Mouse (Mus musculus) spleen, adult 18-20 months (tissue): ENCODE data around the gene 4930562C15Rik.

Experiments
- DNase-seq, 2 experiments: peaks; one replicate each; pipeline ENCODE4 v3.0.0; 2022; ENCODE audit warnings: mixed read lengths in 2 of 2

The 4930562C15Rik gene

DNA sequence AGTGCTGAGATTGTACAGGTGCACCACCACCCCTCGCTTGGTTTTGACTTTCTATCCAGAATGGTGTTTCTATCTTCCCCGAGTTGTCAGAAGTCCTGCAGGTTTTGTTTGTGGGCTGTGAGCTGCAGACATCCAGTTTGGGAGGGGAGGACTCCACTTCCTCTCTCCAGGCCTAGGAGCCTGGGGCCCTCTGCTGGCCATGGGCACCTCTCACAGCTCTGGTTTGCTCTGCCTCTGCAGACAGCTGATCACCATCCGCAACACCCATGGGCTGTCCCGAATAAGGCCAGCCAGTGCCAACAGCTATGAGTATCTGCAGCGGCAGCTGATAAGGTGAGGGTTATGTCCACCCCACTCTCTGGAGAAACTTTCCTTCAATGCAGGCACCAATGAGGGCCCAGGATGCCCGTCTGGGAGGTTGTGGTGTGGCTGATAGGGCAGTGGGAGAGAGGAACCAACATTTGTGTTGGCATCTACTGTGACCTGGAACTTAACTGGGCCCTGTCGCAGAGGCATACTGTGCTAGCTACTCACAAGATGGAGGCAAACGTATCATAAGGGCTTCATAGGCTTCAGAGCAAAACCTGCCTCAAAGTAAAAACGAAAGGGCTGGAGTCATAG is 27.8 kb downstream of the 4930562C15Rik start:
- DNase-seq = peak; percentile 59 to 66

DNA sequence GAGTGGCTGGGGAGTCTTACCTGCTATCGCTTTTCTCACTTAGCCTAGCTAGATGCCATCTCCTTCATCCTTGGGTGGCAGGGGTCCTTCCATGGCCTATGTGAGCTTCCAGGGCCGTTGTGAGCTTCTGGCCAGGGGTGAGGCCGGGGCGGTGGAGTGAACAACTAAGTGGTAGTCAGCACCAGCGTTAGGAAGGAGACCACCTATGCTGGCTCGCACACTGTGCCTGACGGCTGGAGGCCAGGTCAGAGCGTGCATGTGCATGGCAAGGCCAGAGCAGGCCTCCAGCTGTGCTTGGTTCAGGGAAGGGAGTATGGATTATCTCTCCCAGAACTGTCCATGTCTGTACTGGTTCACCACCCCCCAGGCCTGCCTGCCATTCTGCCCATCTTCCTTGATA is 28.5 kb downstream of the 4930562C15Rik start:
- DNase-seq = no peak

DNA sequence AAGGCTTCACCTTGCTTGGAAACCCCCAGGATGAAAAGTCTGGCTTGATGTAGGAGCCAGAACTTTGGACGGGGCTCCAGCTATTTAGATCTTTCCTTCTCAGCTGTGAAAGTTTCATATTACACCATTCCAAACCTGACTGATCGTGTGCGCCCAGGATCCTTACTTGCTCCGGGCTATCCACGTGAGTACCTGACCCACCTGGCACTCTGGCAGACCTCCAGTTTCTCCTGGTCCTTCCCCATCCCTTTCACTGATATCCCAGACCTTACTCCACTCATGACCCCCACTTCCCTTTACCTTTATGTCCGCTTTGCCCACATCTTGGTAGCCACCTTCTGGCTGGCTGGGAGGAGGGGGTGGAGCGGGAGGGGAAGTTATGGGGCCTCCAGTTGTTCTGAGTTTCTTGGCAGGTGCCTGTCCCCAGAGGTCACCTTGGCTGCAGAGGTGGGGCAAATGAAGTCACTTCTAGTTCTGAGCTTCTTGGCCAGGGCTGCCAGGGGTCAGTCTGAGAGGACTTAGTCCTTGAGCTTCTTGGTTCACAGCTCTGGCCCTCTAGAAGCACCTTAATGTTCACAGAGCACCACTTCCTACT is 31.0 kb downstream of the 4930562C15Rik start:
- DNase-seq = no peak

DNA sequence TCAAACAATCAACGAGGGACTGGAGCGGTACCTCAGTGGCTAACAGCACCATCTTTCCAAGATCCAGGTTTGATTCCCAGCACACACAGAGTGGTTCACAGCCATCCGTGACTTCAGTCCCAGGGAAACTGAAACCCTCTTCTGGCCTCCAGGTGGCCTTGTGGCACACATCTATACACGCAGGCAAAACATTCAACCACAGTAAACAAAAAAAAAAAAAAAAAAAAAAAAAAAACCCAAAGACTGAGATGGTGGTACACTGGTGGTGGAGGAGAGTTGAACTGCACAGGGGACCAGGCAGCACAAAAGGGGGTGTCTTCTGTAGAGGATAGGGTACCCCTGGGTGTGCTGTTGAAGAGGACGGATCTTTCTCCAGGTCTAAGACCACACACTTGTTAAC is 35.3 kb downstream of the 4930562C15Rik start:
- DNase-seq = no peak

DNA sequence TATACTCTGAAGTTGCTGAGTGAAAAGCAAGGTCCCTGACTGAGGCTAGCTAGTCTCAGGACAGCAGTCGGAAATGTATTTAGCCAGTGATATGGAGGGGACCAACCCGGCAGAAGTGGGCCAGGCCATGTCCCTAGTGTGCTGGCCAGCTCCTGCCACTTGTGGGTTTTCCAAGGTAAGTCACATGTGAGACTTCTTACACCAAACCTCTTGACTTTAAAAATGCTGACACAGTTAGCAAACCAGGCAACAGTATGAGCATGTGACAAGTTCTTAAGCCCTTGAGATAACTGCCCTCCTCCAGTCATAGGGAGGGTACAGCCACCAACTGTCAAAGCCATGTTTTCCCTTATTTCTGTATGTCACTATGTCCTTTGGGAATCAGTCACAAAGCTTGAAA is 36.7 kb downstream of the 4930562C15Rik start:
- no peak for DNase-seq

DNA sequence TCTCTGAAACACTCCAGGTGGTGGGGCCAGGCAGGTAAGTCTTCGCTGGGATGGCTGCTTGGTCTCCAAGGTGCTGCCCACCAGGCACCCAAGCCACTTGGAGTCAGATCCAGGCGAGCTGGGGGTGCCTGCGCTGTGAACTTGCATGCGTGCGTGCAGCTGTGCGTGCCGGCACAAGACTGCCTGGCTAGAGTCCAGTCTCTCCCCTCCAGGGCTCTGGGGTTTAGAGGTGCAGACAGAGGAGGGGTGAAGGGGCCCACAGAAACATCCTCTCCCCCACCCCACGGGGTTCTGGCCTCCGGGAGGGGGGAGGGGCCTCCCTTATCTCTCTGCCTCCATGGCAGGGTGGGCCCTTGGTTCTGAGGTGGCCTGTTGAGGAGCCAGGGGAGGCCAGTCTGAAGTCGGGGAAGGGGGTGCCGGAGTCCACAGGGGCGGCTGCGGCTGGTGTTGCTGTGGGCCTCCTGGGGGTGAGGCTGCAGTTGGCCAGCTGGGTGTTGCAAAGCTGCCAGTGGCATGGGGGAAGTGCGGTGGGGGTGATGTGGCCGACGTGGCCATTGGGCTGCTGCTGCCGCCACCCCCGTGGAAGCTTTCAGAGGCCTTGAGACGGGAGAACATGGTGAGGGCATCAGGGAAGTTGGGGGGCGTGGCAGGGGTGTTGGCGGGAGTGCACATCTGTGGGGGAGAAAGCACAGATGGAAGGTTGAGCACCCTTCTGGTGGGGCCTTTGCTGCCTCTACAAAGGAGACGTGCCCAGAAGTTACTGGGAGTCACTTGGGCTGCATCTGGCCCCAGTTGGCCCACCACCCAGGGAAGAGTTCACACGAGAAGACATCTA is 40.2 kb downstream of the 4930562C15Rik start:
- DNase-seq = no peak

DNA sequence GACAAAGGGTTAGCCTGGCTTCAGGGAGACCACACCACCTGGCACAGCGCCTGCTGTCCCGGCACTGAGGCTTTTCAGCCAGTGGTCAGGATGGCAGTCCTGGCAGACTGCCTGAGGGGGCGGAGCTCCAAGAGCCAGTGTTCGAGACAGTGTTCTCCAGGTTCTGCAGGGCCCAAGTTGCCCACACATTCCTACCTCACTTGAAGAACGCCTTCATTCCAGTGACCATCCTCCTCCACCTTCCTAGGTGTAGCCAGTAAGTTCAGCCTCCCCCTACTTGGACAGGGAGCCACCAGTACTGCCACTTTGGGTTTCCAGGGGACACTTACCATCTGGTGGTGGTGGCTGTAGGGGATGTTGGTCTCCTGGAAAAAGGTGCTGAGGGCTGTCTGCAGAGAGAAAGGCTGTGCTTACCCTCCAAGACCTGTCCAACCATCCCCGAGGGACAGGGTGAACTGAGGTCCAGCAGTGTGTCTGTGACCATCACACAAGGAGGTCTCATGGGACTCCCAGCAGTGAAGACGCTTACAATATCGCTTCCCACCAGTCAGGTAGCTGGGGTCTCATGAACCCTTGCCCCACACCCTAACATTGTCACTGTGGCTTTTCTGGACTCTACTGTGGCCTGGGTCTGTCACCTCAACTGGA is 40.9 kb downstream of the 4930562C15Rik start:
- no peak for DNase-seq

DNA sequence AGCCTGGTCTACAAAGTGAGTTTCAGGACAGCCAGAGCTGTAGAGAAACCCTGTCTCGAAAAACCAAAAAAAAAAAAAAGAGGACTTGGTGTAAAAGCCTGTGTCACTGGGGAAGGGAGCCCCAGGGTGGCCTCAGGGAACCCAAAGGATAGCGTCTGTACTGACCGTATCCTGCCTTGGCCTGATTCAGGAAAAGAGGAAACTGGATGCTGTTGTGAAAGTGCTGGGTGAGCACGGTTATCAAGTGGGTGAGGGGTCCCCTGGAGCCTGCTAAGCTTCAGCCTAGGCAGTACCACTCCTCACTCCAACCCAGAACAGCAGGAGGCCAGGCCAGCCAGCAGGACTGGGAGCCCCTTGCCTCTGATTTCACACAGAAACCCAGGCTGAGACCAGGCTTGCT is 42.0 kb downstream of the 4930562C15Rik start:
- DNase-seq = no peak

DNA sequence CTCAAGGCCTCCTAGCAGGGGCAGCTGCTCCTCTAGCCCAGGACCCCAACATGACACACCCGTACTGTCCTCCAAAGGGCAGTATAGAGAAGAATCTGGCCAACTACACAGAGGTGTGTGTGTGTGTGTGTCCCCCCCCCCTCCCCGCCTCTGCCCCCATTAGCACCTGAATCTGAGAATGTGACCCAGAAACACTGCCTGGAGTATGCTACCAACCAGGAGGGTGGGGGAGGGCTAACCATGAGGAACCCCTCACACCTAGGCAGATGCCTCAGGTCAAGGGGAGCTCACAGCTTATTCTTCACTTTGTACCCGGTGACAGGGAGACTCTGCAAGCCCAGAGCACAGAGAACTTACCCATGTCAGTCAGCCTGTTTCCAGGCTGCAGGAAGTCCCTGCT is 42.5 kb downstream of the 4930562C15Rik start:
- no peak for DNase-seq

DNA sequence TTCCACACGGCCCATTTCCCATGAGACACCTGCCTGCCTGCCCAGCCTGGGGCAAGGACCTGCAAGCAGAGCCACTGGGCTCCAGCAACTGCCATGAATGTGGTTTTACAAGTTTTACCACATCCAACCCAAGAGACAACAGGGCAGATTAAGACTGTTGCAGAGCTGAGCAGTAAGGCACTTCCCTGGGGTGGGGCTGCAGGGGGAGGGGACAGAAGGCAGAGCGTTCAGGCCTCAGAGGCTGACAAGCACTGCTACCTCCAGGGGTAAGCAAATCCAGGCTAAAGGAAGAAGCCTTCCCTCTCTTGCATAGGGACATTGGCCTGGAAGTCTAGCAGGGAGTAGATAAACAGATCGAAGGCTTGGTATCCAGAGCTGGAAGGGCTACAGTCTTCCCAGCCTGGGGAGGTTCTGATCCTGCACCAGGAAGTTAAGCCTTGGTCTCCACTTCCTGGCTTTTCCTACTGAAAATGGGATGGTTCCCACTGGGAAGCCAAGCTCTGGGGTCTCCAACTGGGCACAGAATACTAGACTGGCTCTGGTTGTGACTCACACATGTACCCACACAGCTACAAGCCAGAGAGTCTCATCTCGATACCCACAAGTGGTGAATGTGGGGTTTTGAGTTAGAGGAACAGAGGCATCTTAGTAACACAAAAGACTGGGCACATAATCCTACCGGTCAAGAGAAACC is 43.1 kb downstream of the 4930562C15Rik start:
- DNase-seq = no peak

DNA sequence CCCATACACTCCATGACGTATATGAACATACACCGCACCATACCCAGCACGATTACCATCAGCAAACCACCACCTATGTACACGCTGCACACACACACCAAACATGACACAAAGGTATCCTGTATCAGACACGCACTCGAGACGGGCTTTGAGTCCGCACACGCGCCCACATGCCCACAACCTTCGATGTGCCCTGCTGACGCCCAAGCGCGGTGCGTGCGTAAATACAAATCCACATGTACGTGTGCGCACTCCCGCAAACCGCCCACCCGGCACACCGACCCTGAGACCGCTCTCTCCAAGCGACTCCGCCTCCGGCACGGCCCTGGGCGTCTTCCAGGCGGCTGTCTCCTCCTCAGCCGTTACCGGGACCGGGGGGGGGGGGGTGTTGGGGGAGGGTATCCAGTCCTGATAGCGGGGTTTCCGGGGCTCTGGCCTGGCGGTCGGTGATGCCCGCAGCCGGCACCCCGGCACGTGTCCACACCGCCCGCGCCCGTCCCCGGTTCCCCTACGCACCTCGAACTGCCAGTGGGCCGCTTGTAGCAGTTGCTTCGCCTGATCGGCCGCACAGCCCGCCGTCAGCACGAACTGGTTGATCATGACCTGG is 44.0 kb downstream of the 4930562C15Rik start:
- no peak for DNase-seq

DNA sequence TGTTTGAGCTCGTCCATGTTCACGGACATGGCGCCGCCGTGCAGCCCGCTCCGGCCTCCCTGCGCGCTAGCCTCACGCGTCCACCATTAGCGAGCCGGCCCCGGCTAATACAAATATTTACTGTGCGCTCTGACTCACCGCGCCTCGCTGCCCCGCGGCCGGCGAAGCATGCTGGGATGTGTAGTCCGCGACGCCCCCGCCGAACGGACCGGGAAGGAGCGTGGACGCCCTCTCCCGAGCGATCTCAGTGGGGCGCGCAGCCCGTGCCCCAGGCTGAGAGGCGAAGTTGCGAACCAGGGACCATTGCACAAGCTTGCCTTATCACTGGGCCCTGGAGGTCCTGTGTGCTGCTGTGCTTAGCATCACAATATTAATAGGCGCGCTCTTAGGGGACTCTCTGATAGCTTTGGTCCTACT is 44.5 kb downstream of the 4930562C15Rik start:
- DNase-seq = peak; percentile 81 to 86

DNA sequence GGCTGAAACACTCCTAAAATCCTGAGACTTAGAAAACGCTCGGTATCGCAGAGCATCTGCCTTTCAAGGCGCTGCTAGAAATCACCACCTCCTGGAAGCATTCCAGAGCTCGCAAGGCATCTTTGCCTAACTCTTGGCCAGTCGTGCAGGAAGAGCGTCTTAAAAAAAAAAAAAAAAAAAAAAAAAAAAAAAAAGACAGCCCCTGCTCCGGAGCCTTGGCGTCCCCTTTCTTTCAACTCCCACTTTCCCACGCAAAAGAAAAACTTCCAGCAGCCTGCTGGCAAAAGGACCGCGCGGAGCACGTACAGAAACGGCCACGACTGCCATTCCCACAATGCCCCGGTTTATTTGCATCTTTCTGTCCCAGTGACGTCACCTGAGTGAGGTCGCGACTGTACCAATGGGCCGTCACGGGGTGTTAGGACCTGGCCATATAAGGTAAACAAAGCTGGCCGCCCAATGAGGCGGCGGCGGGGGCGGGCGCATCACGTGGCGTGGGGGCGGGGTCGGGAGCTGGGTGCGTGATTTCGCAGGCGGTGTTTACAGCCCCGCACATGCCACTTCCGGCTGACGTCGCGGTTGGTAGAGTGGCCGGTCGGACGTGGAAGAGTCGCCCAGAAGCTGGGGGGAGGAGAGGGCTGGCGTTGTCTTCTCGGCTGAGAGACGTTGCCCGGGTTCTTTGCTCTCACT is 45.1 kb downstream of the 4930562C15Rik start, which contains the start of gene Ubald1:
Gene Ubald1 (minus strand): TSS at position 180 of the 690 bp plus-strand sequence.
- peak; percentile 93 to 94 for DNase-seq

DNA sequence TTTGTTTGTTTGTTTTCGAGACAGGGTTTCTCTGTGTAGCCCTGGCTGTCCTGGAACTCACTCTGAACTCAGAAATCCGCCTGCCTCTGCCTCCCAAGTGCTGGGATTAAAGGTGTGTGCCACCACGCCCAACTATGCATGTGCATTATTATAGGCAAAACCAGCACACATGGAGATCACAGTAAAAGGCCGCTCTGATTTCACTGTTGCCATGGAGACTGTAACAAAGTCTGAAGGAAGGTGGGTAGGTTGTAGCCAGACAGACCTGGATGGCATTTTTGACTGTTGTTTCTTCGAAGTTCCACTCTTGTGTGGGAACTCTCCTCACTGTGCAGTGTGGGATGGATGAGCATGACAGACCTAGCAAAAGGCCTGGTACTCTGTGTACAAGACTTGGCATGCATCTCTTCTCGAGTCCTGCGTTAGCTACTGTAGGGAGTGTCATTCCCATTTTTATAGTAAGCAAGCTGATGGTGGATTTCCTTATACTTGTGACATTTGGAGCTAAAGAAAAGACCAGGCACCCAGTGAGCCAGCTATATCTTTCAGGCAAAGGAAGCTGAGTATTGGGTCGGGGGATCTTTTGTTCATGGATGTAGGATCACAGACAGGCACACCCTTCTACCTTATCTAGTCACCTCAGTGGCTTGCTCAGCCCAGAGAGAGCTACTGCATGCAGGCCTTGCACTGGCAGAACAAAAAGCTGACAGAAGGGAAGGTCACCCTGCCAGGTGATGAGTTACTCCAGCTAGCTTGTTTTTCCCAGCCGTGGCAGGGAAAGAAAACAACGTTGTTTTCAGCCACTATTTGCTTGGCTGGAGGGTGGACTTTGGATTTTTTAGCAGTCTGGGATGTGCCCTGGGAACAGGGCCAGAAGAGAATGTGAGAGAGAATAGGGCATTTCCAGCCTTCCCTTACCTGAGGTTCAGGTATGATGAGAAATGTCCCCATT is 46.5 kb downstream of the 4930562C15Rik start:
- DNase-seq = no peak

DNA sequence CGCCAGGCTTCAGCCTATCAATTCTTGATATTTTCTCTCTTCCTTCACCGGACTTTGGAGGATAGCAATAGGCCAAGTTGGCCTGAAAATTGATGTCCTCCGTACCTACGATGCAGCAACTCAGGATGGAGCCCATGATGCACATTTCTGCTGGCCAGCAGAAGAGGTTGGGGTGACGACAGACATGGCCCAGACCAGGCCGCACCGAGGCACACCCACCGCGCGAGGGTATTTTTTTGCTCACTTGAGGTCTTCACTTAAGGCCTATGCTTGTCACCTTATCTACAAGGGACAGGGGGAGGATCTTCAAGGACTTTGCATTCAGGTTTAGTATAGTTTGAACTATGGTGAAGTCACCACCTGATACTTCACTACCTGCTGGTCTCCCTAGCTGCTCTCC is 49.7 kb downstream of the 4930562C15Rik start:
- no peak for DNase-seq

DNA sequence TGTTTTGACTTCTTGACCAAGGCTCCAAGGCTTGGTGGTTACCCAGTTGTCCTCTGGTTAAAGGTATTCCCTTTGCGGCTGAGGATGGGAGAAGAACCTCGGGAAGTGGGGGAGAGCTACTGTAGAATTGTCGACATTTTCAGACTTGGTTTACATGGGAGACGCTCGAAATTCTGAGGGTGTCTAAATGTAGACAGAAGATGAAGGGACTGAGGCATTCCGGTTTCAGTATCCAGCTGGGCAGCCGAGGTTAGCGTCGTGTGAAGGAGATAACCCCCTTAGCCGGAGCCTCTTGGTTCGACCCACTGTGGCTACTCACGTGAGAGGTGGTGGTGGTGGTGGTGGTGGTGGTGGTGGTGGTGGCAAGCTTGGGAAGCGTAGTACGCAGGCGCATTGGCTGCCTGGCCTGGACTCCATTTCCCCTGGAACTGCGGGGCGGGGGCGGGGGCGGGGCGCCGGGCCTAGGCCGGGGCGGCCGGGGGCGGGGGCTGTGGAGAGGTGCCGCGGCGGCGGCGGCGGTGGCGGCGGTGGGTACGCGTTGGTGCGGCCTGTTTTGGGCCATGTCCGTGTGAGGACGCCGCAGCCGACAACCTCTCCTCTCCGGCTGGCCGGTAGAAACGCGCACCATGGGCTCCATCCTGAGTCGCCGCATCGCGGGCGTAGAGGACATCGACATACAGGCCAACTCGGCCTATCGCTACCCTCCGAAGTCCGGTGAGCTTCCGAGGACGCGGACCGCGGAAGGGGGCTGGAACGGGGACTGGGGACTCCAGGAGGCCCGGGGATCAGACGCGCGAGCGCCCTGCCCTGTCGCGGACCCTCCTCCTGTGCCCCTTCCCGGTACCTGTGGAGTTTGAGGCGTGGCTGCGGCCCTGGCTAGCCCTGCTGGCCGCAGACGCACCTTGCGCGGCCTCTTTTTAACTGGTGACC is 50.8 kb downstream of the 4930562C15Rik start, which contains the start of gene Mgrn1:
Gene Mgrn1 (plus strand): TSS at position 490 of the 930 bp plus-strand sequence.
- DNase-seq = peak; percentile 77 to 78

DNA sequence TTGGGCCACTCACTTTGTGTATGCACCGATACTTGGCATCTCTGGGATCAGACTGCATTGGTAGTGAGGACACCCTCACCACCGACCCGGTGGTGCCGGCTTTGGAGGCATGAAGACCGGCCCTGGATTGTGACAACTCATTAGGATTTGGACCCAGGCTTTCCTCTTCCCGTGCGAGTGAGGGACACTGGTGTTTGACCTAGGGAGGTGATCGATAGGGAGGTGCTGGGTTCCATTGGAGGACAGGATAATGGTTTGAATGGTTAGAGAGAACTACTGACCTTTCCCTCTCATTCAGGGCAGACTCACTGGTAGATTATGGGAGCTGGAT is 51.4 kb downstream of the 4930562C15Rik start:
- no peak for DNase-seq

DNA sequence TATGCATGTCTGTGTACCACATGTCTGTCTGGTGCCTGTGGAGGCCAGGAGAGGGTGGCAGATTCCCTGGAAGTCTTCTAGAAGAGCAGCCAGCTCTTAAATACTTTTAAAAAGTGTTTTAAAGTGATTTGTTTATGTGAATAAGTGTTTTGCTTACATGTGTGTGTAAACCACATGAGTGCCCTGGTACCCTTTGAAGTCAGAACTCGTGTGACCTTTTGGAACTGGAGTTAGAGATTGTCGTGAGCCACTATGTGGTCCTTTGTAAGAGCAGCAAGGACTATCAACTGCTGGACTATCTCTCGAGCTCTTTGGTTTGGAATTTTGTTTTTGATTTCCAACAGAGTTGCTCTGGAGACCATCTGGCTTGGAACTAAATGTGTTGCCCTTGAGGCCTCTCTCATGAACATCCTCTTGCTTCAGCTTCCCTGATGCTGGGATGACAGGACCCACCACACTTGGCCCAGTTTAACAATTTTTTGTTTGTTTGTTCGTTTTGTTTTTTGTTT is 55.0 kb downstream of the 4930562C15Rik start:
- no peak for DNase-seq

DNA sequence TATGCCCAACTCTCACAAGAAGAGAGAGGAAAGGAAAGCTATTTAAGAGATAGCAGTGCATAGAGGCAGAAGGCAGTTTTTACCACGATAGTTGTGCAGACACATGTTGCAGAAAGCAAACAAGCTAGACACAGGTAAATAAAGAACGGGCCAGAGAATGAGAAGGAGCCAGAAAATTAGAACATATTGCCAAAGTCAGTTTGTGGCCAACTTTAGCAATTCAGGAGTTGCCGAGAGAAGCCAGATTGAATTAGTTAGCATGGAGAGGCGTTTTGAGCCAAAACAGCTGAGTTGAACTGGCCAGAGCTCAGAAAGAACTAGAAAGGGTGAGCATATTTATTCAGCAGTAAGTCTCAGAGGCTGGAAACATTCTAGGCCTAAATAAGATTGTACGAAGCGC is 57.0 kb downstream of the 4930562C15Rik start:
- no peak for DNase-seq
